Mouse (Mus musculus): ENCODE results near the gene Pkp1. TPM values are rescaled to one million over a fixed set of nuclear protein-coding genes. Genes with fewer than 3 reads are reported as not detected.

The Pkp1 gene
- under 1 TPM in 1 of 2 experiments, not detected in 1; 0.07 TPM for total RNA-seq (2021)
- long read RNA-seq, experiment 1, result 0 reads
- long read RNA-seq, experiment 2, result 0 reads

DNA sequence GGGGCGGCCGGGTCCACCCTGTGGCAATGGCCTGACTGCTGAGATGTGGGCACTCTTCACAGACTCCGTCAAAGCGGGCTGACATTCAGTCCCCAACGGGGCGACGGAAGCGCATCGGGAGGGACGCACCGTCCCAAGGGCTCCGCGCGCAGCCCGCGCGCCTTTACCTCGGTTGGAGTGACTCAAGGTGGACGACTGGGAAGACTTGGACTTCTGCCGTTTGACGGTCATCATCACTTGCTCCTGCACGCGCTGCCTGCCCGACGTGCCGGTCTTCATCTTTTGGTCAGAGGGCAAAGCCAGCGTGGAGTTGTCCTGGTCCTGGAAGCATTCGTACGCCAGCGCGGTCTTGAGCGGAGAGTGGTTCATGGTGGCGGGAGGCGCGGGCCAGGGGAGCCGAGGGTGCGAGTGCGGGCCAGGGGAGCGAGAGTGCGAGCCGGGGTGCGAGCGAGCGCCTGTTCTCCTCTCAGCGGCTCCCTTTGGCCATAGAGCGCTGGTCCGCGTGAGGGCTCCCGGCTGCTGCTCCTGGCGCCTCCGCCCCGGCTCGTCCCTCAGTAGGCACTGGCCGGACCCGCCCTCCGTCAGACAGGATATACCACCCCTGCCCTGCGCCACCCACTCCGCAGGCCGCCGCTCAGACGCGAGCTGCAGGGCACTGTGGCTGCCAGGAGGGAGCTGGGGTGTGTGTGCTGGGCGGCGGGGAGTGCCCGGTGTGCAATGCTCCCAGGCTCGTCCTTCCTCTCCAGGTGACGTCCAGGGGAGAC, at the start of gene Pkp1:
TSS of gene Pkp1 (minus strand) at position 564 of the 764 bp plus-strand sequence.
- DNase-seq, result peak; percentile 11

DNA sequence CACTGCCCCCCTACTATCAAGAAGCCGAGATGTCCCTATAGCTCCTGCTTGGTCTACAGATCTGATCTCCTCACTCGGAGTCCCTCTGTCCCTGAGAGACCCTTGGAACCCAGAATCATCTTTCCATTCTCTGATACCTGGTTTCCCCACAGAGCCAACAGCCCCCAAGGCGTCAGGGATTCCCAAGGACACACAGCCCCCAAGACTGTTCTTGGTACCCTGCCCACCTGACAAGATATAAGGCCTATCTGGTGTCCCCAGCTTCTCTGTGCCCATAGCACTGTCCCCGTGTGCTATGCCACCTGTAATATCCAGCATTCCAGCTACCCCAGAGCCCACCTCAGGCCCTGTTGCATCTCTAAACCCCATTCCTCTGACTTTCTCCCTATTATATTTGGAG, 48.7 kb upstream of the Pkp1 start:
- no peak for DNase-seq

DNA sequence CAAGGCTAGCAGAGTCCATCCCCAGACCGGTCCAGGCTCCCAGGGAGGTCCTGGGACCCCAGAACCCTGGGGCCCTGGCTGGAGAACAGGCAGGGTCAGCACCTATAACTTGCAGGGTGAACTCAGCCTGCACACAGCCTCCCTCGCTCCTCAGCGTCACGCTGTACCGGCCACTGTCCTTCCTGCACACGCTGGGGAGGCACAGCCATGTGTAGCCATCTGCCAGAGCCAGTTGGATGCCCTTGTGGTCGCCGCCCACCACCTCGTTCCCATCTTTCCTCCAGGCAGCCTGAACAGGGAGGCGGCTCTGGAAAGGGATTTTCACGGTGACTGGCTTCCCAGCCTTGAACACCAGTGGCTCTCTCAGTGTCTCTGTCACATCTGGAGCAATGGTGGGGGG, 45.6 kb upstream of the Pkp1 start:
- no peak for DNase-seq

DNA sequence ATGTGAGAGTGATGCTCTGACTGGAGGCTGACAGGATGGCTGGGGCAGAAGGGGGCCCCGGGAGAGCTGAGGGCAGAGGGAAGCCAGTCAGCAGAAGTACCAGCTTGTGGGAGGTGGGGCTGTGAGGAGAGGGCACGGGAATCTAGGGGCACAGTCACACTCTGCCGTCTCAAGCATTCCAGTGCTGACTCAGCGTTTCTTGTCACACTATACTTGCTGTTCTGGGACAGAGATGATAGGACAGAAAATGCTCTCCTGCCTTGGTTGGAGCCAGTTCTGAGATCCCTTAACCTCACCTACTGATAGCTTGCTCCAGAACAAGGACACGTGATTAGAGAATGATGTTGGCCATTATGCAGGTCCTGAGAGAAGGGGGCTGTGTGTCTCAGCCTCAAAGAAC, 44.2 kb upstream of the Pkp1 start:
- no peak for DNase-seq

DNA sequence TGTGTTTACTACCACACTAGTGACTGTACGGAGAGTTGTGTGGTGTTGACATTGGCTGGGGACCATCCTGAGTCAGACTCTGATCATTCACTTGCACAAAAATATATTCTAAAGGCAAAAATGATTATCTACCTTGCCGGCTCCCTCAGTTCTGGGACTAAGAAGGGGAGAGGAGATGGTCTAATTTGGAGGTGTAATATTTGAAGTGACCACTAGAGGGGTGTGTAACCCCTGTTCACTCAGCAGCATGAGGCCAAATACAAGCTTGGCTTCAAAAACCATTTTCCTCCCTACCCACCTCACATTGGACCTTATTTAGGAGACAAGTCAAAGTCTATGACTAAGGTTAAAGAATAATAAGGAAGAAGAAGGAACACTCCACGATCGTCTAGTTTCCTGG, 39.5 kb upstream of the Pkp1 start:
- DNase-seq, result no peak

DNA sequence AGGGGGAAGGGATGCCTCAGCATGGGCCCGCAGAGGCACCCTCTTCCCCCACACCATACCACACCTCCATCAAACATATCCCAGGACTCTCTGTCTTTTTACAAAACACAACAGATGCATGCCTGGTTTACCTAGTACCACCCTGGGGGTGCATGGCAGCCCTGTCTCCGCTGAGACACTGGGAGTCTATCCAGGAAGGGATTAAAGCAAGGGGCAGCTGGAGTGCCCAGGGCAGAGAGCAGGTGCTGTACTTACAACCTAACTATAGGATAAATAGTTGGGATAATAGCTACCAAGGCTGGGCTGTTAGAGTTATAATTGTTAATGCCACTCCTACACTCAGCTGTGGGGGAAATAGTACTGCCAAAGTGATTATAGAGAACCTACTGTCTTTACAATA, 29.9 kb upstream of the Pkp1 start:
- DNase-seq, result no peak

DNA sequence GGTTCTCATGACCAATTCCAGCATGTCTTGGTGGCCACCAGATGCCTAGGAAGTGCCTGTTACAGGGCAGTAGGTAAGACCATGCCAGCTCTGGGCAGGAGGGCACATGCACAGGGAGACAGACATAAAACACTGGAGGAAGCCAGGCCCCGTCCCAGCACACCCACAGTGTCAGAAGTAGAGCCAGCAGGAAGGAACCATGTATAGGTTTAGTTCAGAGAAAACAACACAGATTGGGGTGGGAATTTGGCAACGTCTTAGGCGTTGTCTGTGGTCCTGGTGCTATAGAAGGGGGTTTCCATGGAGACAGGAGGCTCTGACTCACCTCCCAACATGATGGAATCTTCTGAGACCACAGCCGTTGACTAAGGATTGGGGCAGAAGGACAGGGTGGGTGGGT, 27.2 kb upstream of the Pkp1 start:
- DNase-seq, result no peak

DNA sequence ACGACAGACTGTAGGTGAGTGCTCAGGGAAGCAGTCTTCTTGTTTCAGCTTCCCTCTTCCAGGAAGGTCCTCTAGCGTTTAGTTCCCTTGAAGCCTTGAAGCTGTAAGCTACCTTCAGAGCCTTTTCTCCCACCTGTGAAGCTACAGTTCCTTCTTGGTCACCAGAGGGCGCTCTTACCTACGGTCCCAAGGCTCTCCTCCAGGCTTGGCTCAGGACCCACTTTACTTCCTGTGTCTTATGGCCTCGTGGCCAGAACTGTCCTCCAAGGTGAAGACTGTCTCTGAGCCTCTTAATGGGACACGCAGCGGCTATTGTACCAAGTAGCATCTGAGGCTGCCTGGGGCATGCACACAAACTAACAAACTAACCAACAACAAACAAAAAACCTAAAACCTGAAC, 26.7 kb upstream of the Pkp1 start:
- DNase-seq, result peak; percentile 31

DNA sequence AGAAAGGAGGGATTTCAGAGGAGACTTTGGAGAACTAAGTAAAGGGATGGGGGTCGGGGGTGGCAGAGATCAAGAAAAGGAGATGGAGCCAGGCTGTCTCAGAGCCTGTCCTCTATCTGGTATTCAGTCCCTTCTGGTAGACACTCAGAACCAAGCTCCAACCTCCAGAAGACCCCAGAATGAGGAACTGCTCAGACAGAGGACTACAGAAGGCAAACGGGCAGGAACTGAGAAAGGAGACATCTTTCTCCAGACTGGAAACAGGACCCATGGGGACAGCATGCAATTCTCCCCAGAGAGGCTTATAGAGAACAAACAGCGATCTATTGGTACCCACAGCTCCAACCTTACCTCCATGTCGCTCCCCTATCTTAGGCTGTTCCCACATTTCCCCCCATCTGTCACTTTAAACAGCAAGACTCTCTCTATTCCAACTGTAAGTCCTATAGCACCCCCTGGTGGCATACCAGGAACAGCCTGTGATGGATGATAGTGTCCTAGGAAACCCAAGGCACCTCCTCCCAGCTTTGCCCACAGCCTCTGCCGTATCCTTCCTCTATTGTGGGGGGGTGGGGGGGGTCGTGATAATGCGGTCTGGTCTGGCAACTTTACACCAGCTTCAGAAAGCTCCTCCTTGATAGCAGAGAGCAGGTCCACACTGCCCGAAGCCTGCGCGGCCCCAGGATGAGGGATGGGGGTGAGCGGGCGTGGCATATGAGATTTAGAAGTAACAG, 25.7 kb upstream of the Pkp1 start:
- peak; percentile 88 for DNase-seq

DNA sequence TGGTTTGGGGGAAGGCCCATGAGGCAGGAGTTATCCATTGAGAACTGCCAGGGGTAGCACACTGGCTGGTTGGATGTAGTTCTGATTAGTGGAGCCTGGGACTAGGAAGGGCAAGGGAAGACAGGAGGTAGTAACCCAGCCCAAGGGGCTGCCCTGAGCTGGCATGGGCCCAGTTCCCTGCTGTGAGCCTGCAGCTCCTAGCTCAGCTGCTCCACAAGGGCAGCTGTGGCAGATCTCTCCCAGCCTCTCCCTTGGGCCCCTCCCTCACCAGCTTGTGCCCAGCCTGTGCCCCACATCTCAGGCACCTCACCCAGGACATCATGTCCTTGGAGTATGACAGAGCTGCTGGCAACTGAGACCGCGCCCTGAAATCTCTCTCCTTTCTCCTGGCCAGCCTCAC, 24.7 kb upstream of the Pkp1 start:
- peak; percentile 23 for DNase-seq

DNA sequence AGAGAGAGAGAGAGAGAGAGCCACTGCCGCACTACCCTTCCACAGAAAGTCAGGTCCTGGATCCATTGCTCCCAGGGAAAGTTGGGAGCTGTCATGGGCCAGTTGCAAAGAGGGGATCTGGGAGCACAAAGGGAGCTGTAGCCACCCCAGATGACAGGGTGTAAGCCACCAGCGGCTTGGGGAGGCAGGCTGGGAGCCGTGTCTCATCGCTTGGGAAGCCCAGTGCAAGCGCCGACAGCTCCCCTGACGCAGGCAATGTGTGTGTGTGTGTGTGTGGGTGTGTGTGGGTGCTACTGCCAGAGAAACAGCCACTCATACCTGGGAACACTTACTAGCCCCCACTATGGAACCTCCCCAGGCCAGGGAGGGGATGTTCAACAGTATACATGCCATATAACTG, 23.1 kb upstream of the Pkp1 start:
- DNase-seq, result no peak

DNA sequence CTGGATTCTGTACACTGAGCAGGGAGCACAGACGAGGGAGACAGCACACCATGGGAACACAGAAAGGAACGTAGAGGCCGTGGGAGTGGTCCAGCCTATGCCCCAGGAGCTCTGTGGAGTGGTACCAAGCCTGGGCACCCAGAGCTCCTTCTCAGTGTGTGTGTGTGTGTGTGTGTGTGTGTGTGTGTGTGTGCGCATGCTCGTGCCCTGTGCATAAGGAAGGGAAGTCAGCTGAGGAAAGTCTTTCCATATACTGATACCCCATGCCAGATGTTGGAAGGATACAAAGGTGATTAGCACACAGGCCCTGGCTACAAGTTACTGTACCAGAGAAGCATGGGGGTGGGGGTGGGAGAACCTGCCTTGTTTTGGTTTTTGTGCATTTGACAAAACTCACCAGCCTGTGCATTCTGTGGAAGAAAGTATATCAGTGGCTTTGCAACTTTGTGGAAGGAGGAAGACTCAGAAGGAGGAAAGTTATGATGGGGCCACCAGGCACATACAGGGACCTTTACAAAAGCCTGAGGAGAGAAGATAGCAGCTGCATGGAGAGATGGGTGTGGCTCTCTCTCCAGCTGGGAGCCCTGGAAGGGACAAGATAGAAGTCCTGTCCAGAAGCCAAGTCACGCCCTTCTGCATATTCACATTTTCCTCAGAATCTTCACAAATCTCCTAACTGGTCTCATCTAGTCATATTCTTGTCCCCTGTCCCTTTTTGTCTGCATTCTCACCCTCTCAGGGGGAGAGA, 22.4 kb upstream of the Pkp1 start:
- DNase-seq, result no peak

DNA sequence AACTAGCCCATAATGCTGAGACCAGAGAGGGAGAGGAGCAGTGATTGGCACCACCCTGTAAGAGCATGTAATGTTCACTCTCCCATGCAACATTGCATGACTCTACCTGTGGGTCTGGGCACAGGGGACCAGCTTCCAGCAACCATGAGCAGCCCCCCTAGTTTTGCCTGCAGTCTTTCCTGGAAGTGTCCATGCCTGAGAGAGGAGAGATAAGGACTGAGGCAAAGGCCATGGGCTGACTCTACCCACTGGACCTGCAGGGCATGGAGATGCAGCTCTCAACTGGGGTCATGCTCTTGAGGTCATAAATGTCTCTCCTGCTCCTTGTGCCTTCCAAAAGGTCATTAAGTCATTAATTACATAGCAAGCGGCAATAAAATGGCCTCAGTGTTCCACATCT, 17.1 kb upstream of the Pkp1 start:
- no peak for DNase-seq

DNA sequence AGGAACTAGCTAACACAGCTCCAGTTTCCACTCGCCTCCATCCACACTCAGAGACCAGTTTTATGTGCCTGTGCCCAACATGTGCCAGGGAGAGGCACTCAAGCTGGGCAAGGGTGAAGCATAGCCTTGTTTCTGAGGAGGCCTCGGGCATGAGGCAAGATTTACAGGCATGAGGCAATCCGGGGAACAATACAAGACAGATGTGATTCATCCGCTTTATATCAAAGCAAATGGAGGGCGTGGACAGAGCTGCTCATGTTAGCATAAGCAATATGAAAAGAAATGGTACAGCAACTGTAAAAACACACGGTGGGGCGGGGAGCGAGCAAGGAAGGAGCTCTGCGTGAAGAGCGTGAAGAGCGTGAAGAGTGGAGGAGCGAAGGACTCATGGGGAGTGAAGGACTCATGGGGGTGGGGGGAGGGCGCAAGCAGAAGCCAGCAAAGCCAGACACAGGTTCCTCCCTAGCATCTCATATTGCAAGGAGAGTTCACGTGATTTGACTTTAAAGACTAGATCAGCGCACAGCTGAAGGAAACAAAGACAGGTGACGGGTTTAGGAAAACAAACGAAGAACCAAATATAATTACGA, 14.8 kb upstream of the Pkp1 start:
- no peak for DNase-seq

DNA sequence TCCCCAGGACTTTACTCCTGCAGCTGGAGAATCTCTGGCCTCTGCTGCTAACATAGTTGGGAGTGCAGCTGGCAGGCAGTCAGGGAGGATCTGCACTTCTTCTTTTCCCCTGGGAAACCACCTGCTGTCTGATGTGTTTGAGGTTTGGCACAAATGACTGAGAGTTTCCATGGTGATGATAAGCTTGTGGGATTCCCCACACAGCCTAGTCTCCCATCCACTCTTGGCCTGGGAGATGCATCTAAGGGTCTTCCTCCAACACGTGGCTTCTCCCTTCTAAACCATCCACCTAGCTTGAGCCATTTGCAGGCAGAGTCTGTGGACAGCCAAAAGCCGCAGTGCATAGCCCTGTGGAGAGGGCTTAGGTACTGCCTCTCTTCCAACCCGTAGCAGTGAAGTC, 10.9 kb upstream of the Pkp1 start:
- DNase-seq, result no peak

DNA sequence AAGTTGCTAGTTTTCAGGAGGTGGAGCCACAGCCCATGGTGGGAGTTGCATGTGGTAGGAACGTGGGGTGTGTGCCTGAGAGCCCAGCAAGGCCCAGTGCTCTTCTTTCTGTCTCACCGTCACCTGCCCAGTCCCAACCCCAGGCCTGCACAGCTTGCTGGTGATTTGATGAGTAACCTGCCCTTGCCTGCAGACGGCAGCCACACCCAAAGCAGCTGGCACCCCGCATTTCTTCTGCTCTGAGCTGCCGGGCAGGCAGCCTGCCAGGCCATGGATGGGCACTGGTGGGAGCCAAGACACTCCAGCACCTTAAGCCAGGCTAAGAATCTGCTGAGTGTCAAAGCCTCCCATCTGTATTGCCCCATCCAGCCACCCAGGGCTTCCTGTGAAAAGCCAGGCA, 6.8 kb upstream of the Pkp1 start:
- peak; percentile 47 for DNase-seq

DNA sequence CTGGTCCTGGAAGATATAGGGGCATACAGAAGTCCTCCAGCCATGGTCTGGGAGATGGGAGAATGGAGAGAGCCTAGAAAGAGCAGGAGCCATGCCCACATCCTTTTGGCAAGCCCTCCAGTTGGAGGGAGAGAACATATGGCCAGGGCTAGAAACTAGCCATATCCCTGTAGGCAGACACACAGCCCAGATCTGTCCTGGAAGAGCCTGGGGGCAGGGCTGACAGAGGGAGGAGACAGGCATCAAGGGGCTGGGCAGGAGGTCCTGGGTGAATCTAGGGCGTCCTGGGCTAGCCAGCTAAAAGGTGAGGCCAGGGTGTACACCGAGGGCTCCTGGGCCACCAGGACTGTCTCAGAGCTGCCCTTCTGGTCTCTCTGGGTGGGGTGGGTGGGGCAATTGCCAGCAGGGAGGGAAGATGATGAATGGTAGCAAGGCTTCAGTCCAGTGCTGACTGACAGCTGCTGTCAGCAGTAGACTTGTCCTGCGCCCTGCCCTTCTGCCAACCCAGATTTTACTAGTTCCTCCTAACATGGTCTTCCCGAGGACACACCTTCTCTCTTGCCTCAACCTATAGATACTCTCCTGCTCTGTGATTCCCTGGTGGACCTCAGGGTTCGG, 5.5 kb upstream of the Pkp1 start:
- no peak for DNase-seq

DNA sequence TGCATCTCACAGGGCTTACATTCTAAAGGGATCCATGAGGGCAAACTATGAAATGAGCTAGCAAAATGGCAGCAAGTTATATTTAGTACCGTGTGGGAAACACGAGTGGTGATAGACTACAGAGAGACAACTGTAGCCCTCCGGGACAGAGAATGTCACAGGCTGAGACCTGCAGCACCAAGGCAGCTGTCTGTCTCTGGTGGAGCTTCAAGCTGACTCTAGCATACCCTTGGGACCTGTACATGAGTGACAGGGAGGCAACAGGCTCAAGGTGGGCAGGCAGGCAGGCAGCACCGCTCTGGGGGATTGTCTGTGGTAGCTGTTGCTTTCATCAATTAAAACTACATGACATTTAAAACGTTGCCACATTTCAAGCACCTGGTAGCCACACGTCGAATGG, 4.2 kb upstream of the Pkp1 start:
- DNase-seq, result no peak

DNA sequence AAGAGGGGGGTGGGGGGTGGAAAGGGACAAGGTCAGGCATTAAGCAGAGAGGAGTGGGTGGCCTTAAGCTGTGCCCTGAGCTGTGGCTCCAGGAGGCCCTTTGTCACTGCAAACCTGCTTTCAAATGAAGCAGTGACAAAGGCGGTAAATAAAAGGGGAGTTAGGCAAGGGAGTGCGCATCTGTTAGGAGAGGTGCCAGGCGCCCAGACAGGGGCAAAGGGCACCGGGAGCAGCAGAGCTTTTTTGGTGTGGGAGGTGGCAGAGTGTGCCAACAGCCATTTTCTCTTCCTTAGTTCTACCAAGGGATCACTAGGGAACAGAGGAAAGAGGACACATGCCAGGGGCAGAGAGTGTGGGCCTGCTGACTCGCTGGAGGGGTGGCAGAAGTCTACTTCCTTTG, 1.8 kb downstream of the Pkp1 start:
- DNase-seq, result no peak

DNA sequence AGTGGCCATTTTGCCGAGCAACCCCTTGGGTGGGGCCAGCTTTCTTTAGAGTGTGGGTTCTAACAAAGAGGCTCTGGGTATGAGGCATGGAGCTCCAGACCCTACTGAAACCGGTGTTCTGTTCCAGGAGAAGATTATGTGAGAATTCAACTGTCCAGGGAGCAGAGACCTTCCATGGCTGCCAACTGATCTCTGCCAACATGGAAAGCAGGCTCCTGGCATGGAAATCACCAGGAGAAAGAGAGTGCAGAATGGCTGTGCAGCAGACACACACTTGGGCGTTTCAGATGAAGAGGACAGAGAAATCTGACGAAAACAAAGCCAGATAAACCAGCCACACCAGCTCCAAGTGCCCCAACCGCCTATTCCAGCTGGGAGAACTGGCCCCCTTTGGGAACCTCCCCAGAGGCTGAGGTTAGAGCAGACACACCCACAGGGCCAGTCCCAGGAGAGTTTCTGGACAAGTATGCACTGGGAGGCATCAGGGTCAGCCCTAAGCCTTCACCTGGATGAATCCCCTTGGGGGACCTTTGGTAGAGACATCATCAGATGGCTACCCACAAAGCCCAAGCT, 2.4 kb downstream of the Pkp1 start:
- no peak for DNase-seq

DNA sequence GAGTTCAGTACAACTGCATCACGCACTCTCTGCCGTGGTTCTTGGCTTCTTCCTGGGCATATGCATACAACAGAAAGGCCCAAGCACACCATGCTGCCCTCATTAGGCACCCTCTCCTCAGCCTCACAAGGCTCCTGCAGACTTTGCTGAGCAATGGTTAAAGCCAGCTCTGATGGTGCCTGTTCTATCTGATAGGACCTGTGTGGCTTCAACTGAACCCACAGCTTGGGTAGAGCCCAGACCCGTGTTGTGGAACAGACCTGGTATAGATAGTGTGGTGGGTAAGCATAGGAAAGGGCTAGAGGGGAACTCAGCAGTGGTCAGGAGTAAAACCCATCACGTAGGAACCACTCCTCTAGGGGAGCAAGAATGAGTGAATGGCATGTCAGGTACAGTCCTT, 5.3 kb downstream of the Pkp1 start:
- DNase-seq, result no peak

DNA sequence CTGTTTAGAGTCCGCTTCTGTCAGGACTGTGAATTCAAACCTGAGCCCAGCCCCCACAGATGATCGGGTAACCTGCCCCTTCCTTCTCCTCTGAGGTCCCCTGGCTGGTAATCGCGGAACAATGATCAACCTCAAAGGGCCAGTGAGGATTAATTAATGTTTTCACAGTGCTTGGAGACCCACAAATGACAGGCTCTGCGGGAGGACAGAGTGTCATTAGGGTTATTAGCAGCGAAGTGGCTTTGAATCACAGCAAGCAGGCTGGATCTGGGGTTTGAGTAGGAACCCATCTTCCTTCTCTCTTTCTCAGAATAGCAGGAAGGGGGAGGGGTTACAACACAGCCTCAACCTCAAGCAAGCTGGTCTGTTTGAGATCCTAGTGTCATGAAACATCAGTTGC, 9.6 kb downstream of the Pkp1 start:
- no peak for DNase-seq

Data from gastrocnemius, postnatal 10 days (tissue).